Mouse (Mus musculus) myocyte (in vitro differentiated cells): ENCODE results near the gene Arhgef17.

Source experiments
- POLR2A ChIP-seq: IDR thresholded peaks from one replicate; pipeline ENCODE4 v1.6.1; 2011; ENCODE audit warnings: low read depth, mild to moderate bottlenecking, control low read depth, moderate library complexity; ENCODE audit not compliant: insufficient read length
- TCF12 ChIP-seq: IDR thresholded peaks from one replicate; pipeline ENCODE4 v1.6.1; 2011; ENCODE audit warnings: mild to moderate bottlenecking, control low read depth; ENCODE audit not compliant: poor library complexity, insufficient read depth, severe bottlenecking

DNA sequence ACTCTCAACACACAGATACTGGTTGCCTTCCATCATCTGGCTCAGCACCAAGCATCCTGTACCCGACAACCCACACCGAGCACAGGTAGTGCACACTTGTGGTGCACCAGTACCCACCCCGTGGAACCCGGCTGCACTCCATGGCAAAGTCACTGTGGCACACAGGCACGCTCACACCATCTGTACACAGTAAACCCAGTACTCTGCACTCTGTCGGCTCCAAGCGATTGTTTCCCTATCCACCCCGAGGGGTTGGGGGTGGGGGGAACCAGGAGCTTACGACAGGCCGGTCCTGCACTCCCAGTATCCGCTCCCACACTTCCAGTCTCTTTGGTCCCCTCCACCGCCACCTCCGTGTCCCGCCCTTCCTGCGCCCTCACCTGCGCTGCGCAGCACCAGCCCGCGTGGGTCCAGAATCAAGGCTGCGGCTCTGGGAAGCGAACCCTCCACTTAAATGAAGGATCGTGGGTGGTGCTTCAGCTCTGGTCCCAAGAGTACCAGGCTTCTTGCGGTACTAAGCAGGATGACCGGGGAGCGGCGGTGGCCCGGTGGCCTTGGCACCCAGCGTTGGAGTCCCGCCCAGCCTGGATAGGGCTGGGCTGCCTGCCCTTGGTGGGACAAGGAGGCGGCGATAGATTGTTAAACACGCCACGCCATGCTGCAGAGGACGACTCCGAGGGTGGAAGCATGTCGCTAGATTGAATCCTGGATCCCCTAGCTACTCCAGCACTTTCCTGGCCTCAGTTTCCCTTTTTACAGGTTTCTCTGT lies 42.4 kb upstream of the Arhgef17 start, which contains the start of gene P2ry6:
- TF ChIP-seq TCF12 (no peak), POLR2A (no peak)
